Mouse (Mus musculus) lung, adult 18-20 months (tissue): ENCODE measurements around the gene Pnck.
A peak's percentile ranks its signal among the peaks of the same experiment; 100 is the strongest.

Experiments used
- DNase-seq, 2 experiments: peaks; one replicate each; pipeline ENCODE4 v3.0.0; 2022; ENCODE audit warnings: mixed read lengths in 2 of 2

Gene Pnck

GRCm38 (mm10) chrX:73659575-73660283 lies at the start of gene Pnck:
Pnck (minus strand) TSS chrX:73660117.
- DNase-seq: no peak

DNA sequence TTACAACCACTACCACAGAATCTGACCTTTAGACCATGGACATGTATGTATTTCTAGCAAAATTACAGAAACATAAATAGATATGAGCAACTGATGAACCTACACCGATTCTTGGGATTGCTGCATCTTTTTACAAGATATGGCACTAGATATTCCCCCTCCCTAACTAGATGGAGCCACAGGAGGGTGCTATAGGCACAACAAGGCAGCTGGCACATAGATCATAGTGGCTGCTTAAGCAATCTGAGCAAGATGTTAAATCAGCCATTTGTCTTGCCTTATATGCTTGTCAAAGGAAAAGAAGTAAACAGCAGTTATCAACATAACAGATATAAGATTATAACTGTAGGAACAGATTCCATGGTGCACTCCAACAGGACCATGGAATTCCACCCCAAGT lies 40.6 kb upstream of the Pnck start:
- DNase-seq: no peak

DNA sequence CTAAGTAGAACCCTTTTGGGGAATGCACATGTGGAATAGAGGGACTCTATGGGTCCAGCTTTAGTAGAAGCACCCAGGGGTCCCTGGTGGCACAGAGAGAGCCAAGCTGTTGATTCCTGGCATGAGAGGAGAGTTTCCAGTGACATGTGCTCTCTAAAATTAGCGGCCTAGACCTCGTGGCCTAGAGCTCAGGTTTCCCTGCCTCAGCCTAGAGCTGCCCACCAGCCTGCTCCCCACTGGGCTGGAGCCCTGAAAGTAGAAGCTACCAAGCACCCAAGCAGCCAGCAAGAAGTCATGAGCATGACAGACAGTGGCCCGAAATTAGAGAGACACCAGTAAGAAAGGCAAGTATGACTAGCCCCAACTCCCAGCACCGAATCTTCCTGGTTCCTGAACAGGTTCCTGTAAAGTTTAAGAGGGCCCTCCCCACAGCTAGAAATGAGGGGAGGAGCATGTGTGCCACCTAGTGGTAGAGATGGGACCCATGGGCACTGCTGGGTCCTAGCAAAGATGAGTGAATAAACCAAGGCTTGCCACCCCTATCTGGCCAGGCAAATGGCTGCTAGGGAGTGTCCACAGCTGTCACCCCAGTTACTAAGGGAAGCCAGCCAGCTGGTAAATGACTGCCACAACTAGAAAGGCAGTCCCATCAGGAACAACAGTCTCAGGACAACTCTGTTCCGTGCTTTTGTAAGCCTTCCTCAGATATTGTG lies 31.2 kb upstream of the Pnck start:
- peak; percentile 52 to 72 for DNase-seq

GRCm38 (mm10) chrX:73685629-73686028 lies 25.7 kb upstream of the Pnck start:
- DNase-seq: peak in 1 of 2 experiments; percentile 33

- no peak for DNase-seq
These were observed 25.1 kb upstream of the Pnck start for GRCm38 (mm10) chrX:73684978-73685377.

DNA sequence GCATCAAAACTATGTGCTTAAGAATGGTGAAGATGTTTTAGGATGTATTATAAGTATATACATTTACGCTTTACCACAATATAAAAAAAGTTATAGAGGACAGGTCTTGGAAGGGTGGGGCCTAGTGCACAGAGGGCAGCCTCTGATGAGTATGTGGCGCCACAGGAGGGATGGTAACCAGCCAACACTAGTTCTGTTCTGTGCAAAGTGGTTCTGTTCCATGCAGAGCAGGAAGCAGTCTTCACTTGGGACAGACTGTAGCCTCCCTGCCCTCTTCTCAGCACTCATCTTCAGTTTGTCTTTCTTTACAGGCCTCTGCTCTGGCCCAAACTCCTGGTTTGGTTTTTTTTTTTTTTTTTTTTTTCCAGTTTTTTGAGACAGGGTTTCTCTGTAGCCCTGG lies 24.2 kb upstream of the Pnck start:
- no peak for DNase-seq

DNA sequence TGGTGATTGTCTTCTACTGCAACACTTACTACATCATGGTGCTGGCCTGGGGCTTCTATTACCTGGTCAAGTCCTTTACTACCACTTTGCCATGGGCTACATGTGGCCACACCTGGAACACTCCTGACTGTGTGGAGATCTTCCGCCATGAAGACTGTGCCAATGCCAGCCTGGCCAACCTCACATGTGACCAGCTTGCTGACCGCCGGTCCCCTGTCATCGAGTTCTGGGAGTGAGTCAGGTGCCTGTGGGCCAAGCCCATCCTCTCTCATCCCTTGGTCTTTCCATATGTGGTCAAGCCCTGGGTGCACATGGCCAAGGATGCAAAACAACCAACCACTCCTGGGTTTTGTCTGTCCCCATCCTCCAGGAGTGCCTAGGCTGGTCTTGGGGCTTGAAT lies 16.8 kb upstream of the Pnck start:
- DNase-seq: no peak

GRCm38 (mm10) chrX:73675231-73675630 lies 15.3 kb upstream of the Pnck start:
- no peak for DNase-seq

DNA sequence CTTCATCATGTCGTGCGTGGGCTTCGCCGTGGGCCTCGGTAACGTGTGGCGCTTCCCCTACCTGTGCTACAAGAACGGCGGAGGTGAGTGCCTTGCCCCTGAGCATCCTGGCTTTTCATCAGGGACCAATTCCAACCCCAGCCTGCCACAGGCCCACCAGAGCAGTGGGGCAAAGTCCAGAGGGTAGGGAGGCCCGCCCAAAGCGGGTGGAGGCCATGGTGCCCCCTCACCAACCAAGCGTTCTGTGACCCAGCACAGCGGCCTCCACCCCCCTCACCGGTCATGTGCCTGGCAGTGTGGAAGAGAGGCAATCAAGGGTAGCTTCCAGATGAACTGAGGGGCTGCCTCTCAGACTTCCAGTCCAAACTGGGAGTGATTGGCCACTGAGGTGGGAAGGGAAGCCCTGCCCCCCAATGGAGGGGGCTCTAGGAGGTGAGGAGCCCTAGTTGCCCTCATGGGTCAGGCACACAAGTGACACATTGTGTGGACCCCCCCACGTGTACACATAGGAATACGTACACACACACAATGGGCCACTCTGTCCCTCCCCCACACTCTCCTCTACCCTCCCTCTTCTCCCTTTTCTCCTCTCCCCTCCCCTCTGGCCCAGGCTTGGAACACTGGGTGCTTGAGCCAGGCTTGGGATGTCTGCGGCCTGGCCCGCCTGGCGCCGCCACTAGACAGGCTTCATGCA lies 14.2 kb upstream of the Pnck start:
- peak in 1 of 2 experiments; percentile 24 for DNase-seq

GRCm38 (mm10) chrX:73673619-73673967 lies 13.7 kb upstream of the Pnck start:
- DNase-seq: no peak

- DNase-seq: peak; percentile 69 to 74
These were observed 13.1 kb upstream of the Pnck start, which contains the start of gene Slc6a8 for GRCm38 (mm10) chrX:73672879-73673618. Slc6a8 (plus strand) TSS chrX:73673150.

GRCm38 (mm10) chrX:73672031-73672431 lies 12.1 kb upstream of the Pnck start:
- peak; percentile 36 to 53 for DNase-seq

GRCm38 (mm10) chrX:73663143-73663542 lies 3.2 kb upstream of the Pnck start:
- DNase-seq: no peak

DNA sequence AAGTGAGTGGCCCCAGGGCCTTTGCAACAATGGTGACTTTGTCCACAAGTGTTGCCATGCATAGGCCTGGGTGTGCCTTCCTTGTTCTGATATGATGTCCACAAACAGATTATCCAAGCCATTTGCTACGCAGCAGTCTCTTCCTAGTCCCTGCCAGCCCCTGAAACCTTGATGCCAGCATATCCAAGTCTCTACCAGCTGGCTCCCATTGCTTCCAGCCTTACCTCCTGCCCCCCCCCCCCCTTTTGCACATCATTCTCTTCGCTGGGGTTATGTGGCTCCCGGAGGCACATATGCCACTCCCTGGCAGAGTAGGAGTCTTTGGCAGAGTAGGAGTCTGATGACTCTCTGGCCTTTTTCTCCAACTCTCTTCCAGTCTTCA lies 358 bp upstream of the Pnck start:
- DNase-seq: no peak

DNA sequence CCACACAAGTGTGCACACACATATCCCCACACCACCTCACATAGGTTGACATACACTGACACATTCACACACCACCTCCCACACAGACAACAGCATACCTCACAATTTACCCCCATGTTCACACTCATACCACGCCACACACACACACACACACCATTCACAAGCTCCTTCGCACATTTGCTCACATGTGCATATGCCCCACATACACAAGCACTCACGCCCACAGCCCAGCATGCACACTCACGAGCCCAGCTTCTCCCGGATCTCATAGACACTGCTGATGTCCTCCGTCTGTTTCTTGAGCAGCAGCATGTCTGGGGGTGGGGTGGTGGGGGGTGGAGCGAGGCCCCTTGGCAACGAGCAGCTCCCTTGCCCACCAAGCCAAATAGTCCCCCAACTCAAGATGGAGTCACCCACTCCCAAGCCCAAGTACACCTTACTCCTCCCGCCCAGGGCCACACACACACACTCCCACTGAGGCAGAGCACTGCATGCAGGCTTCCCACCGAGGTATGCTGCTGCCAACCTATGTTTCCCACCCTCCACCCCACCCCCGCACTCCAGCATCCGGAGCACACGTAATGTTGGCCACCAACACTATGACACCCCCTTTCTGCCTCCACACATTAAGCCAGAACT lies 862 bp downstream of the Pnck start:
- DNase-seq: no peak

GRCm38 (mm10) chrX:73658391-73658790 lies 1.5 kb downstream of the Pnck start:
- no peak for DNase-seq

DNA sequence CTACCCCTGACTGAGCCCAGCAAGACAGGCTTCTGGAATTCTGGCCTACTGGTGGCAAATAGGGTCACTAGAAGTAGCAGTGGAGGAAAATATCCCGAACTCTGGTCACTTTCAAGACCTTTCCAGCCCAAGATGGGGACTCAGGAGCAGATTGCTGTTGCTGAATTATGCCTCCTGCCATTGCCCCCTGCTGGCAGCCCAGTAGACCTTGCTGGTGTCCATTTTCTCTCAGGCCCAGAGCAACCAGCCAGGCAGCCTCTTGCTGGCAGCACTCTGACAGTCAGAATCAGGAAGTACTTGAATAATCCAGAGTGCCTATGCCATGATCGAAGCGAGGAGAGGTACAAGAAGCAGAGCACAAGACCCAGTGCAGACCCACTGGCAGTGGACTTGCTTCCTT lies 4.4 kb downstream of the Pnck start:
- peak; percentile 44 to 51 for DNase-seq

DNA sequence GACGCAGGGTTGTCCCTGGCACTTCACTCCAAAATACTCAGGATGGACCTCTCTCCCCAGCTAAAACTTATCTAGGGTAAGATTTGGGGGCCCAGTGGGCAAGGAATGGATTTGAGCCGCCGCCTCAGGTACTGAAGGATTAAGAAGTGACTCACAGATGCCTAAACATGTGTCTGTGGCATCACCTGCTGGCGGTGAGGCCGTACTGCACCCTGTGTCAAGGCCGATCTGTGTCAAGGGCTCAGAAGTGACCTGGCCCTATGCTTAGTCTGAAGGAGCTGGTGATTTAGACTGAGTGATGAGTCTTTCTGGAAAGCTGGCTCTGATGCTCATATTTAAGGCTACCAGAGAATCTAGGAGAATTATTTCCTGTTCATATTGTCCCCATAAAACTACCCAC lies 5.7 kb downstream of the Pnck start:
- DNase-seq: peak; percentile 46 to 74

- no peak for DNase-seq
These were observed 6.5 kb downstream of the Pnck start for GRCm38 (mm10) chrX:73653392-73653791.

DNA sequence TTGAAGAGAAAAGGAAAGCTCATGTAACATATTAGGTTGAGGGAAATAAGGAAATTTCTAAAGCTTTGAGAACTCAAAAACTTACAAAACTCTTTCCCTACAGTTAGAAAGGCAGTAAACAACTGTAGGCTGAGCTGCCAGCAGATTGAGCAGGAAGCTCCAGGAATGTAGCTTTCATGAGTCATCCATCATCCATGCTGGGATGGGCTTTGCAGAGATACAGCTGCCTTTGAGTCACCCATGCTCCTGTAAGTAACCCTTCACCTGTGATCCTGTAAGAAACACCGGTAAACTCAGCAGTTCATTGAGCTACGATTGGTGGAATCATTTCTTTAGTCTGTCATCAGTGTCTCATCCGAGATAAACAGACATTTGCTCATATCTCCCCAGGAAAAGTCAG lies 9.0 kb downstream of the Pnck start:
- no peak for DNase-seq

DNA sequence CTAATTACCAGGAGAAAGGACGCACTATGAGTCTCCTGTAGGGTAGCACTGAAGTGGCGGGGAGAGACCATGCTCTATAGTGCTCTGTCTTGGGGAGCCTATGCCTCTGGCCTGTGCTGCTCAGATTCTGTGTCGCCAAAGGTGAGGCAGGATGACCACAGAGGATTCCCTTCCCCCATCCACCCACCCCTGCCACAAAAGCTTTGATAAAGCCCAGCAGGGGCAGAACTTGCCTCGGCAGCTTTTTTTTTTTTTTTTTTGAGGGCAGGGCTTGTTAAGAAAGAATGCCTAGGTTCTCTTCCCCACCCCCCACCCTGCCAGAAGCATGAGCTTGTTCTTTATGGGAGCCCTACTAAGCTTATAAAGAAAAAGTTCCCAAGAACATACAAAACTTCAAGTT lies 14.8 kb downstream of the Pnck start:
- DNase-seq: no peak

DNA sequence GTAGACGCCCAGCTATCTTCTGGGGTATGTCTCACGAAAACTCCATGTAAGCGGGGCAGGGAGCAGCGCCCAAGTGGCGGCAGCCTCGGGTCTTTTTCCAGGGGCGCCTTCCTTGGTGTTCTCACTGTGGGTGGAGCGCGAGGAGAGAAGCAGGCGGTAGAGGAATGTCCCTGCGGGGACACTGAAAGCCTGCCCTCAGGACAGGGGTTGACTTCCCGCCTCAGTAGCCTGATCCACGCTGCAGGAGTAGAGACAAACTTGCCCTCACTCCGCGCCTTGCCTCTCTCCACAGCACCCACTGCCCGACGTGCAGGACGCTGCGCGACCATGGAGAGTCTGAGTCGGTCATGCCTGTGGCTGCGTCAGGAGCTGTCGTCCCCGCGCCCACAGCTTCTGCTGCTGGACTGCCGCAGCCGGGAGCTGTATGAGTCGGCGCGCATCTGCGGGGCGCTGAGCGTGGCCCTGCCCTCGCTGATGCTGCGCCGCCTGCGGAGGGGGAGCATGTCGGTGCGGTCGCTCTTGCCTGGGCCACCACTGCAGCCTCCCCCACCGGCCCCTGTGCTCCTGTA lies 19.9 kb downstream of the Pnck start:
- no peak for DNase-seq
